Mouse (Mus musculus): ENCODE data around the gene Ylpm1. TPM values are rescaled to one million over a fixed set of nuclear protein-coding genes. Genes with fewer than 3 reads are reported as not detected.

The Ylpm1 gene
- polyA plus RNA-seq, 2 experiments, result 8.3 to 9.8 TPM

DNA sequence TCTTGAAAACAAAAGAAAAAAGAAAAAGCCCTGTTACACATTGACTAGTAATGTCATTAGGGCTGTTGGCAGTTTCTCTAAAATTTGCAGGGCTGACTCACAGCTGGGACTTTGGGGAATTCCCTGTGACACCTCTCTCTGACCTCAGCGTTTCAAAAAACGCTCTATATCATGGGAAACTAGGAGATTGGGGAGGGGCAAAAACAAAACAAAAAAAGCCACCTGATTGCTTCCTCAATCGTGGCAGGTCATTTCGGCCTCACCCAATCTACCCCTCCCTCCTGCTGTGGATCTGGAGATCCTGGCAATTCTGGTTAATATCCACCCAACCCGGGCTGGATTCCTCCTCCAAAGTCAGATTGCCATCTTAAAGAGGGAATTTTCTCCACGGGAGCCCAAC lies 55.1 kb downstream of the Ylpm1 start:
- DNase-seq (ENCODE audit: low read depth in 3 of 3, low spot score in 3 of 3) (no peak), ATAC-seq (ENCODE audit: insufficient read depth) (no peak)
- no peak overlapping the region for H3K27ac ChIP-seq
- H3K9me3 ChIP-seq (ENCODE audit: control insufficient read depth, low read length), result no peaks in the 10 kb centered on the region
- H3K4me1 ChIP-seq (replicated peaks; ENCODE audit: control insufficient read depth in 2 of 2, insufficient read depth in 2 of 2, low read length in 1 of 2), result no peaks in the 10 kb centered on the region
- WGBS (ENCODE audit: insufficient replicate concordance), result 72% methylated on average over 6 of the region's 6 CpGs
- peaks cover 10% of the 10 kb centered on the region for H3K36me3 ChIP-seq (replicated peaks; ENCODE audit: control insufficient read depth, insufficient read depth, low read depth)
- no peaks in the 10 kb centered on the region for H3K27me3 ChIP-seq (ENCODE audit: control insufficient read depth, insufficient read depth, low read length)
- no peak overlapping the region for H3K4me2 ChIP-seq (ENCODE audit: low read depth)
- no peak overlapping the region for H3K4me3 ChIP-seq (ENCODE audit: insufficient read depth in 1 of 2, low read depth in 2 of 2, low read length in 2 of 2)
- no peak for TF ChIP-seq CTCF (IDR thresholded peaks at IDR 0.05; ENCODE audit: low read depth)
- TF ChIP-seq EP300 (IDR thresholded peaks at IDR 0.05; ENCODE audit: low read depth), result no peak
- no peak overlapping the region for H3K9ac ChIP-seq (replicated peaks)

DNA sequence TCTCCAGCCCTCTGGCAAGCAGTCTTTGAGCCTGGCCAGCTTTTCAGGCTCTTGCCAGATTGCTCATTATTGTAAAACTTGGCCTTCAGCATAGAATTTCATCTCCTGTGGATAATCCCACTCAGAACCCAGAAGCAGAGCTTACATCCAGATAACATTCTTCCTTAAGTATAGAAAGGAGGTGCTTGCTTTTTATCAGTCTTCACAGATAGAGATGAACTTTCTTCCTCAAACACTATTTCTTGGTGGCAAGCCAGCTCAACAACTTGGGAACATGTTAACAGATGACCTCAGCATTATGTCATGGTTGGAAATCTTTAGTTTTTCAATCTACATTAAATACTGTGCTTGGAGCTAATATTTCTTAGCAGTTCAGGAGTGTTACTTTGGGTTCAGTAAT lies 74.9 kb downstream of the Ylpm1 start:
- Histone ChIP-seq H3K9ac (replicated peaks) (no peak overlapping the region), H3K27ac (no peak overlapping the region), H3K9me3 (ENCODE audit: control insufficient read depth, low read length) (no peaks in the 10 kb centered on the region), H3K4me1 (replicated peaks; ENCODE audit: control insufficient read depth in 2 of 2, insufficient read depth in 2 of 2, low read length in 1 of 2) (no peaks in the 10 kb centered on the region), H3K36me3 (replicated peaks; ENCODE audit: control insufficient read depth, insufficient read depth, low read depth) (peaks cover 10% of the 10 kb centered on the region), H3K4me3 (ENCODE audit: insufficient read depth in 1 of 2, low read depth in 2 of 2, low read length in 2 of 2) (no peak overlapping the region), H3K4me2 (ENCODE audit: low read depth) (no peak overlapping the region), H3K27me3 (ENCODE audit: control insufficient read depth, insufficient read depth, low read length) (no peaks in the 10 kb centered on the region)
- ATAC-seq (ENCODE audit: insufficient read depth) (no peak), DNase-seq (ENCODE audit: low read depth in 3 of 3, low spot score in 3 of 3) (no peak)
- TF ChIP-seq EP300 (IDR thresholded peaks at IDR 0.05; ENCODE audit: low read depth) (no peak), CTCF (IDR thresholded peaks at IDR 0.05; ENCODE audit: low read depth) (no peak)

DNA sequence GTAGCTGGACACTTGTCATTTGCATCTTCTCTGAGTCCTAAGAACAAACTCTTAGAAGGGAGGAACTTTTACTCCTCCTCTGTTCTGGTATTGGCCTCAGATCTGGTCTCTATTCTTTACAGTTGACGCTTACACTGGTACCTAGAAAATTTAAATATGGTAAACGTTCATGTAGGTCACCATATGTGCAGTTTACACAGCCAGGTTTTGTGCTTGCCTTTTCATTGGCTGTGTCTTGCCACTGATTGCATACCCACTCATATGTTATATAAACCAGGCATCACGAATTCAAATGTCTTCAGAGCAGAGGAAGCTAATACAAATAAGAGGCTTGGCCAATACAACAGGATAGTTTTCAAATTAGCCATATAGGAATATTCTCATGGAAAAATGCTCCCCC lies 81.0 kb downstream of the Ylpm1 start:
- no peaks in the 10 kb centered on the region for H3K27me3 ChIP-seq (ENCODE audit: control insufficient read depth, insufficient read depth, low read length)
- TF ChIP-seq CTCF (IDR thresholded peaks at IDR 0.05; ENCODE audit: low read depth) (no peak), EP300 (IDR thresholded peaks at IDR 0.05; ENCODE audit: low read depth) (no peak)
- H3K4me2 ChIP-seq (ENCODE audit: low read depth), result no peak overlapping the region
- no peak overlapping the region for H3K4me3 ChIP-seq (ENCODE audit: insufficient read depth in 1 of 2, low read depth in 2 of 2, low read length in 2 of 2)
- no peaks in the 10 kb centered on the region for H3K36me3 ChIP-seq (replicated peaks; ENCODE audit: control insufficient read depth, insufficient read depth, low read depth)
- ATAC-seq (ENCODE audit: insufficient read depth) (no peak), DNase-seq (ENCODE audit: low read depth in 3 of 3, low spot score in 3 of 3) (no peak)
- H3K9ac ChIP-seq (replicated peaks), result no peak overlapping the region
- no peaks in the 10 kb centered on the region for H3K9me3 ChIP-seq (ENCODE audit: control insufficient read depth, low read length)
- WGBS (ENCODE audit: insufficient replicate concordance), result 79% methylated on average over 3 of the region's 3 CpGs
- H3K27ac ChIP-seq, result no peak overlapping the region
- H3K4me1 ChIP-seq (replicated peaks; ENCODE audit: control insufficient read depth in 2 of 2, insufficient read depth in 2 of 2, low read length in 1 of 2), result no peaks in the 10 kb centered on the region

DNA sequence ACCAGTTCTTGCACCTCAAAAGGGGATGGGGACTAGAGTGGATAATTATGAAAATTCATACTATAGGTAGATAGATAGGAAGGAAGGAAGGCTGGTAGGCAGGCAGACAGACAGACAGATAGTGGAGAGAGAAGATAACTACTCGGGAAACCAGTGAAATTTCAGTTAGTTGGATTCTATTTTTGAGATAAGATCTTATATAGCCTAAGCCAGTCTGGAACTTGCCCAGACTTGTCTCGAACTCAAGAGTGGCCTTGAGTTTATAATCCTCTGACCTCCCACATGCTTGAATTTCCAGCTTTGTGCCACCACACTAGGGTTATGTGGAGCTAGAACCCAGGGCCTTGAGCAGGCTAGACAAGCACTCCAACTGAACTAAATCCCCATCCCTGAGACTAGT lies 88.1 kb downstream of the Ylpm1 start:
- Histone ChIP-seq H3K4me3 (ENCODE audit: insufficient read depth in 1 of 2, low read depth in 2 of 2, low read length in 2 of 2) (no peak overlapping the region), H3K36me3 (replicated peaks; ENCODE audit: control insufficient read depth, insufficient read depth, low read depth) (peaks cover 3% of the 10 kb centered on the region; the same call in 1 of the 2 replicates), H3K9ac (replicated peaks) (no peak overlapping the region), H3K9me3 (ENCODE audit: control insufficient read depth, low read length) (no peaks in the 10 kb centered on the region), H3K27me3 (ENCODE audit: control insufficient read depth, insufficient read depth, low read length) (no peaks in the 10 kb centered on the region), H3K4me1 (replicated peaks; ENCODE audit: control insufficient read depth in 2 of 2, insufficient read depth in 2 of 2, low read length in 1 of 2) (no peaks in the 10 kb centered on the region; a peak in 1 of 4 replicates), H3K27ac (no peak overlapping the region), H3K4me2 (ENCODE audit: low read depth) (no peak overlapping the region)
- ATAC-seq (ENCODE audit: insufficient read depth), result no peak
- no peak for TF ChIP-seq EP300 (IDR thresholded peaks at IDR 0.05; ENCODE audit: low read depth)
- TF ChIP-seq CTCF (IDR thresholded peaks at IDR 0.05; ENCODE audit: low read depth), result no peak
- no peak for DNase-seq (ENCODE audit: low read depth in 3 of 3, low spot score in 3 of 3)
- 33% methylated on average over 2 of the region's 2 CpGs for WGBS (ENCODE audit: insufficient replicate concordance)

DNA sequence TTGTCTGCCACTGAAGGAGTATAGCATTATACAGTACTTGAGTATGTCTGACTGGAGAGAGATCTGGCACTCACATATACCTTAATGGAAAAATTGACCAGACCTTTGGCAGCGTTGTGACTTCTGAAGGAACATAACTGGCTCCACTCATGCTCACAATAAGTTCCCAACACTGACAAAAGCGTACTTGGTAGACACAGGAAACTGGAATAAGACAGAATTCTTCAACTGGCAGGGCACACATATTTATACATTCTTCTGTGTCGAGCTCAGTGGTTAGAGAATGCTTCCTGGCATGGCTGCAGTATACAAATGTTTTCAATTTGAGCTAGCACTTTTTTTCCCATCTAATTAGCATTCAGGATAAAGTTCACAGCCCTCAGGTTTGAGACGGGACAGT lies 88.8 kb downstream of the Ylpm1 start:
- H3K4me2 ChIP-seq (ENCODE audit: low read depth), result no peak overlapping the region
- 73% methylated on average over 4 of the region's 4 CpGs for WGBS (ENCODE audit: insufficient replicate concordance)
- no peaks in the 10 kb centered on the region for H3K27me3 ChIP-seq (ENCODE audit: control insufficient read depth, insufficient read depth, low read length)
- peaks cover 3% of the 10 kb centered on the region; the same call in 1 of the 2 replicates for H3K36me3 ChIP-seq (replicated peaks; ENCODE audit: control insufficient read depth, insufficient read depth, low read depth)
- no peaks in the 10 kb centered on the region for H3K9me3 ChIP-seq (ENCODE audit: control insufficient read depth, low read length)
- ATAC-seq (ENCODE audit: insufficient read depth) (no peak), DNase-seq (ENCODE audit: low read depth in 3 of 3, low spot score in 3 of 3) (no peak)
- H3K9ac ChIP-seq (replicated peaks), result no peak overlapping the region
- no peaks in the 10 kb centered on the region; a peak in 1 of 4 replicates for H3K4me1 ChIP-seq (replicated peaks; ENCODE audit: control insufficient read depth in 2 of 2, insufficient read depth in 2 of 2, low read length in 1 of 2)
- H3K27ac ChIP-seq, result no peak overlapping the region
- no peak for TF ChIP-seq CTCF (IDR thresholded peaks at IDR 0.05; ENCODE audit: low read depth)
- TF ChIP-seq EP300 (IDR thresholded peaks at IDR 0.05; ENCODE audit: low read depth), result no peak
- H3K4me3 ChIP-seq (ENCODE audit: insufficient read depth in 1 of 2, low read depth in 2 of 2, low read length in 2 of 2), result no peak overlapping the region

Data from liver, embryonic 14.5 days (tissue).